Mouse (Mus musculus): ENCODE data around the gene Gm45799. TPM values are rescaled to one million over a fixed set of nuclear protein-coding genes. Genes with fewer than 3 reads are reported as not detected.
A peak's percentile ranks its signal among the peaks of the same experiment; 100 is the strongest.

Gm45799 gene
- 1 to 10 TPM; 3.3 to 4.0 TPM for total RNA-seq (2021)

DNA sequence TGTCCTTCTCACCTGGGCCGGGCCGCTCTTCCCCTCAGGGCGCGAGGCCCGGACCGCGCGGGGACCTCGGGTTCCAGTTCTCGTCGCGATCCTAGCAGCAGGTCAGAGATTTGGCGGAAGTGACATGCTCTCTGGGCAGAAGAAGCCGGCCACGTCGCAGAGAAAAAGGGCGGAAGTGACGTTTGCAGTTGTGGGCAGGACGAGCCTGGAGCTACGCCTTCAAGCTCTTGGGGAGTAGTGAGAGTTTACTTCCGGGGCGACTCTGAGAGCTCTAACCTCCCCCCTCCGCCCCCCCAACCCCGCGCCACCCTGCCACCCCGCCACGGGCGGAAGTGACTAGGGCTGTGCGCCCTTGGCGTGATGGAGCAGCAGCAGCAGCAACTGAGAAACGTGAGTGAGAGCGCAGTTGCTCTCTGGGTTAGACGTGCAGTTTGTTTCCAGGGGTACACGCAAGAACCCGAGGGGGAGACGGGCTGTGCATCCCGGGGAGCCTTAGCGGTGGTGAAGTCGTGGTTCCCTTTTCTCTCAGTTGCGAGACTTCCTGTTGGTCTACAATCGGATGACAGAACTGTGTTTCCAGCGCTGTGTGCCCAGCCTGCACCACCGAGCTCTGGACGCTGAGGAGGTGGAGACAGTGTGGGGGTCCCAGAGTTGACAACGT, at the start of gene Gm45799, which contains the start of gene Arfip2:
Gm45799 (plus strand) TSS at position 320 of the 661 bp plus-strand sequence.
Arfip2 (minus strand) TSS at position 184 of the 661 bp plus-strand sequence.
- intact Hi-C loops (cut with DNase I): loop anchor here (5.0 kb wide), 2 partner anchors 97 to 172 kb away; partner anchors contain the start of genes Ilk, Mrpl17 and Rrp8

DNA sequence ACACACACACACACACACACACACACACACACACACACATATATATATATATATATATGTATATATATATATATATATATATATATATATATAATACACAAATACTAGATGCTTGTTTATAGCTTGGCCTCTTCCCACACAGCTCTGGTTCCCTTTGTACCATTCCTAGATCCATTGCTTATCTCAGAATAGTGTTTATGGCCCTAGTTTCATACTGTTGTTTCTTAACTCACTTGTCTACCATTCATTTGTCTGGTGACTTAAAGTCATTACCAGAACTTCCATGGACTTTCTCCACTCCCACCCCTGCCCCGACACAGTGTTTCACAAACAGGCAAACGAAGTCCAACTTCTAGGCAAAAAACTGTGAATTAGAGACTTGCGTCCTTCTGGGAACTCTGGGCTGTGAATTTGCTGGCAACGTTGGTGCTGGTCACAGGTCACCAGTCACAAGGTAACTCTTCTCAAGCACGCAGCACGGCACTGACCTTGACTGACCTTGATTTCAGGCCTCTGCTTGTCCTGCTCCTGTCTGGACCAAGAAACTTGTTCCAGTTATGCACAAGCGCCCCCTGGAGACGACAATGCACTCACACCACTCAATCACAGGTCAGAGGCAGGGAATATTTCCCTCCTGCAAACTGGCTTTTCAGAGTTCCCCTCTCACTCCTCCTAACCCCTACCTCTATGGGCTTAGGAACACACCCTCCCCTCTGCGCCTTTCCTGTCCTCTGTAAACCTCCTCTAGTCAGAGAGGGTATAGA, 37.3 kb upstream of the Gm45799 start:
- intact Hi-C loops (cut with DNase I): loop anchor here (1.0 to 10.0 kb wide), 2 partner anchors 52 to 54 kb away; partner anchors contain the start of gene Dnhd1
- DNase-seq (ENCODE audit: low spot score): peak; percentile 17

More for the DNA sequence above, at the start of gene Gm45799, which contains the start of gene Arfip2:
- peak; percentile 95 for DNase-seq (ENCODE audit: low spot score)

DNA sequence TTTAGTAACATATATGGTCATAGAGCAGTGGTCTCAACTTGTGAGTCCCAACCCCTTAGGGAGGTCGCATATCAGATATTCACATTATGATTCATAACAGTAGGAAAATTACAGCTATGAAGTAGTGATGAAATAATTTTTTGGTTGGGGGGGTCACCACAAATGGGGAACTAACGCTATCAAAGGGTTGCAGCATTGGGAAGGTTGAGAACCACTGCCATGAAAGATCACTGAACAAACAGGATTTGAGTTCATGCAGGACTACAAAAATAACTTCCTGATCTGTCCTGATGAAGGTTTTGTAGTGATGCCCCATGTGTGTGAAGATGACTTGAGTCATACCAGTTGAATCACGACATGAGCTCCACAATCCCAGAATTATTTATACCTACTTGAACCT, 31.9 kb upstream of the Gm45799 start:
- intact Hi-C loops (cut with DNase I): loop anchor here (10.0 kb wide), 1 partner anchor 46 kb away; the partner anchor contains the start of gene Dnhd1
- no peak for DNase-seq (ENCODE audit: low spot score)

DNA sequence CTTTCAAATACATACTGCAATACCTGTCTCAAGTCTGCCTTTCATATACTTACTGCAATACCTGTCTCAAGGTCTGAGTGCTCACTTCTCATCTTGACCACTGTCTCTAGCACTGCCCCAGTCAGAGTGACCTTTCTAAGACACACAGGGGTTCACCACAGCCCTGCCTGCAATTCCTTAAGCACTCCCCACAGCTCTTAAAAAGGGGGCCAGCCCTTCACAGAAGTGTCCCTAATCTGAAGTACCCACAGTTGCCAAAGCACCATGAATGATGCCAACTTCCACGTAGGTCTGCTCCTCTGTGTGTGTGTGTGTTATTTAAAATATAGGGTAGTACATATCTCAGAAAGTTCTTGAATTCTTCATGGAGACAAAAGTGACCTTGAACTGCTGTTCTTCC, 28.6 kb upstream of the Gm45799 start:
- intact Hi-C loops (cut with DNase I): no loop called here
- DNase-seq (ENCODE audit: low spot score): no peak

DNA sequence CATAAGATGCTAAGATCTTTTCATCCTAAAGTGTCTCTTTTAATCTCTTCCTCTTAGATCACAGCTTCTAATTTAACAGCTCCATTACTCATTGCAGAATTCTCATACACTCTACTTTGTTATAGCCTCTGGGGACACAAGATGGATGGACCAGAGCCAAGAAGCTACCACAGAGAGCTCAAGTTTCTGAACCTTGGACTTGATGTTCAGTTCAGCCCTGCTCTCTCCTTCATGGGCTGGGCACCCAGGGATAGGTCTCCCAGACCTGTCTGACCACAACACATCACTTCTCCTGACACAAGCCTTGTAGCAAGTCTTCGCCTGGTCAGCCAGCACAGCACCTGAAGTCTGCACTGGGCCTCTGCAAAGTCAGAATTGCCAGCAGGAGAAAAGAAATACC, 26.0 kb upstream of the Gm45799 start:
- DNase-seq (ENCODE audit: low spot score): no peak
- intact Hi-C loops (cut with DNase I): no loop called here

DNA sequence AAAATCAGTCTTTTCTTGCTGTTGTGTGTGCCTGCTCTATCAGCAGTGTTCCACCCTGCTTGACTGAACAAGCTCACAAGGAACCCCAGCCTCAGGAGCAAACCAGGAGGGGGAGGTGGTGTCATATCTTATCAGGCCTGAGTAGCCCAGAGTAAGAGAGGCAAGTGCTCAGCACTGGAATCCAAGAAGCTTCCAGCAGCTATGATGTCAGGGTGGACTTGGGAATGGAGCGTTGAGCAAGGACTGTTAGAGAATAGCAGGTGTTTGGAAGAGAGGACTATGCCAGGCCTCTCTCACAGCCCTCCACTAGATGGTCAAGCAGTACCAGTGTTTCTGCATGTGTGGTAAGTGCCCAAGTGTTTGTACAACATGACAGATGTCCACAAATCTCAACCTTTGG, 24.6 kb upstream of the Gm45799 start:
- no peak for DNase-seq (ENCODE audit: low spot score)
- intact Hi-C loops (cut with DNase I): no loop called here

DNA sequence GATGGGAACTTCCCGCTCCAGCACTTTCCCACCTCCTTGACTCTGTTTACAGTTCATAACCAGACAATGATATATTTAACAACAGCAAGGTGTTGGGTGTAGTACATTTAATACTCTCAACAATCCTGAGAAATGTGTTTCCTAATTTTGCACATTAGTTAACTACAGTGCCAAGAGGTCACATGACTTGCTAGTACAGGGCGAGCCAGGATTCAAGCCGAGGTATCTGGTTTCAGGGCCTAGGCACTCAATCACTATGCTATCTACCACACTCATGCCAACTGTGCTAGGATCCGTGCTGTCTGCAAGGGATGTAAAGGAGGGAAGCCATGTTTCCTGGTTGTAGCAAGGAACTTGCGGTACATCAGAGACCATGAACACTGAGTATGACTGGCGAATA, 23.8 kb upstream of the Gm45799 start:
- intact Hi-C loops (cut with DNase I): no loop called here
- no peak for DNase-seq (ENCODE audit: low spot score)

DNA sequence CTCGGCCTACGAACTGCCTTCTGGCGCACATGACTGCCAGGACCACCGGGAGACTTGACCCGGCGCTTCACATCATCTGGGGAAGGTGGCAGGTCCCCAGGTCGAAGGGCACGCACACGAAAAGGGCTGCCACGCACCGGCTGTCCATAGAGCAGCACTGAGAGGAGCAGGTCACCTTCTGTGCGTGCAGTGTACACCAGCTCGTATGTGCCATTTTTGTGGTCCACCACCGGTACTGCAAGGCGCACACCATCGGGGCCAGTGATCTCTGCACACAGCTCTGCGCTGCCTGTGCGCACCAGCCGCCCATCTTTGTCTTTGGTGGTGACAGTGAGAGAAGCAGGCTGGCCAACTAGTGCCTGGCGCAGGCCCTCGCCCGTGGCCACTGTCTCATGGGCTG, 22.5 kb upstream of the Gm45799 start:
- no peak for DNase-seq (ENCODE audit: low spot score)
- intact Hi-C loops (cut with DNase I): no loop called here

DNA sequence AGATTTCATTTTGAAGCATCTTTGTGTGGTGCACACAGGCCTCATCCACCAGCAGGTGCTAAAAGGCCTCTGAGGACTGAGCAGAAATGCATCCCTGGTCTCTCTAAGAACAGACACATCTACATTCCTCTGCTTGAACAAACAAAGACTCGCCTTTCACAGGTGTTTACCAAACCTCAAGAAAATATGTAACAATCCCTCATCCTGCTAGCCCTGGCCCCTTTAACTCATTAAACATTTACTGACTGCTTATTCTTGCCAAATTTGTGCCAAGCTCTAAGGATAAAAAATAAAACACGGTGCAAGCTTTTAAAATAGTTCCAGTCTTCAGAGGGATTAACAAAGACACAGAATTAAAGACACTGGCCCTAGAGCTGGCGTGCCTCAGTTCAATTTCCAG, 20.7 kb upstream of the Gm45799 start:
- intact Hi-C loops (cut with DNase I): no loop called here
- no peak for DNase-seq (ENCODE audit: low spot score)

DNA sequence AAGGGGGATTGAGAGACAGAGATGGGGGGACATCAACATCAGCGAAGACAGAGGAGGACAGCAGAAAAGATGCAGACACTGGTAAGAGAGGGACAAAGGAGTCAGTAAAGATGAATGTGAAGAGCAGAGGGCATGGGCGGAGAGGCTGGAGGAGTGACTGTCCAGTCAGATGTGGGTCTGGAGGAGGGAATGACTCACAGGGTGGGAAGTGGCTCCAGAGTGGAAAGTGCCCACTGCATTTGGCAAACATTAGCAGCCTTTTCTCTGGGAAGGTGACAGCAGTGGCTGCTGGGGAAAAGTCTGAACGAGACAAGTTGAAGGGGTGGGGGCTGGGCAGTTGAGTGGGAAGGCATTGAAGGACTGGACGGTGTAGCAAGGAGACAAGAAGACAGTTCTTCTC, 19.3 kb upstream of the Gm45799 start:
- DNase-seq (ENCODE audit: low spot score): no peak
- intact Hi-C loops (cut with DNase I): no loop called here

DNA sequence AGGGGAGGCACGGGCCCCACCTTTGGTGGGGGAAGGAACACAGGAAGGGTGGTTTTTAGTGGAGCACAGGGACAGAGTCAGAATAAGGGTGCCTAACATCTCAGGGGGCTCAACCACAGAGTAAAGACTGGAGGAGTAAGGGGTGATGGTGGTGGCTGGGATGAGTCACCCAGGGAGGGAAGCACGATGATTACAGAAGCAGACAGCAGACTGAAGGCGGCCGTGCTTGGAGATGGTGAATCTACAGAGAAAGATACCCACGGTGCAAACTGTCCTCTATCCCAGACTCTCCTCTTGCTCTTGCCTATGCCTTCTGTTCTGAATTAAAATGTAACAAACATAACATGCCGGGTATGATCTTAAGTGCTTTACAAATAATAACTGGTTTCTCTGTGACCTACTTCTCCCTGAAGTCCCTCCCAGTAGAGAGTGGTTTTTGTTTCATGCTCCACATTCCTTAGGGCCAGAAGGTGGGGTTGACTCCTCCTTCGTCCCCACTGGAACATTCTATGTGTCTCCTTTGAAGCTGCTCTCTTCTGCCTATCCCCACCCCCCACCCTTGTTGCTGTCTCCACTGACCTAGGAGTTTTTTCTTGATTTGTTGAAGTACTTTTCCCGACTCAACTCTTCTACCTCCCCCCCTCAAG, 18.6 kb upstream of the Gm45799 start:
- intact Hi-C loops (cut with DNase I): no loop called here

DNA sequence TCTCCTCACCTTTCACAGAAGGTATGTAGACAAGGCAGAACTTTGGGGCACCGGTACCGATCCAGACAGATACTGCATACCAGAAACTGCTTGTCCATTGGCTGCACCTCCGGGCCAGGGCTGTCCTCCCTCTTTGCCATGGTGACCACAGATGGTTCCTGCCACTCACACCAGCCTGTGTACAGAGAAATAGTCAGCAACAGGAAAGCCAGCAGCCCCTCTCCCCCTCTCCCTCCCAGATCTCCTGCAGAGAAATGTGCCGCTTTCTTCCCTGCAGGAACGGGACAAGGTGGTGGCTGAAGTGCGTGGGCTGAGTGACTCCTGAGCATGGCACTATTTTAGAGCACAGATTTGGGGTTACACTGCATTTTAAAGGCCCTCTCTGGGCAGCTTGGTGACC, 15.0 kb upstream of the Gm45799 start:
- no peak for DNase-seq (ENCODE audit: low spot score)
- intact Hi-C loops (cut with DNase I): no loop called here

More for the DNA sequence above, 18.6 kb upstream of the Gm45799 start:
- no peak for DNase-seq (ENCODE audit: low spot score)

DNA sequence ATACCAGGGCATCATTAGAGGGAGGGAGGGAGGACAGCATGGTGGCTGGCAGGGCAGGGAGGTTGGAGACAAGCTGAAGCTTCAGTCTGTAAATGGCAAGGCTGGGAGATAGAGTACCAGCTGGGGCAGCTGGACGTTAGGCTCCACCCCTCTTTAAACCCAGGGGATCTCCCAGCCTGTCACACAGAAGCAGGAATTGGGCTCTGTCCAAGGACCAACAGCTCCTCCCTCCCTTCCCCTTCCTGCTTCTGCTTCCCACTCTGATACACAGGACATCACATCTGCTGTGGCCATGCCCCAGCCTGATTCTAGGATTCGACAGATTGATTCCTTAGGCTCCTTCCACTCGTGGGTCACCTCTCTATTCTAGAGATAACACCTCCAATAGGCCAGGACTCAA, 11.7 kb upstream of the Gm45799 start:
- intact Hi-C loops (cut with DNase I): no loop called here
- DNase-seq (ENCODE audit: low spot score): peak; percentile 72

DNA sequence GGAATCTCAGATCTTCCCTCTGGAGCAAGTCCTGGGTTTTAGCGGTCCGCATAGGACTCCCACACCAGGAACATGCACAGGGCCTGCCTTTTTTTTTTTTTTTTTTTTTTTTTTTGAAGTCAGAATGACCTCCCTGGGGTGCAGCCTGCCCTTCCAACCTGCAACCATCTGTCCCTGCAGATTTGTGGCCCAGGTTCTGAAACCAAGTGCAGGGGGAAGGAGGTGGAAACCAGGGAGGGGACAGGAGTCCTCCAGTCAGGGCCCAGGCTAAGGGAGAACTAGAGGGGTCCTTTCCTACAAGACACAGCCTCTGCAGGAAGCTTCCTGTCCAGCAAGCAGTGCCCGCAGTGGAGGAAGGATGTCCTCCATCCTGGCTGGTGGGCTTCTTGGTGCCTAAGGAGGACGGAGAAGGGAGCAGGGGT, 7.8 kb upstream of the Gm45799 start:
- no peak for DNase-seq (ENCODE audit: low spot score)

DNA sequence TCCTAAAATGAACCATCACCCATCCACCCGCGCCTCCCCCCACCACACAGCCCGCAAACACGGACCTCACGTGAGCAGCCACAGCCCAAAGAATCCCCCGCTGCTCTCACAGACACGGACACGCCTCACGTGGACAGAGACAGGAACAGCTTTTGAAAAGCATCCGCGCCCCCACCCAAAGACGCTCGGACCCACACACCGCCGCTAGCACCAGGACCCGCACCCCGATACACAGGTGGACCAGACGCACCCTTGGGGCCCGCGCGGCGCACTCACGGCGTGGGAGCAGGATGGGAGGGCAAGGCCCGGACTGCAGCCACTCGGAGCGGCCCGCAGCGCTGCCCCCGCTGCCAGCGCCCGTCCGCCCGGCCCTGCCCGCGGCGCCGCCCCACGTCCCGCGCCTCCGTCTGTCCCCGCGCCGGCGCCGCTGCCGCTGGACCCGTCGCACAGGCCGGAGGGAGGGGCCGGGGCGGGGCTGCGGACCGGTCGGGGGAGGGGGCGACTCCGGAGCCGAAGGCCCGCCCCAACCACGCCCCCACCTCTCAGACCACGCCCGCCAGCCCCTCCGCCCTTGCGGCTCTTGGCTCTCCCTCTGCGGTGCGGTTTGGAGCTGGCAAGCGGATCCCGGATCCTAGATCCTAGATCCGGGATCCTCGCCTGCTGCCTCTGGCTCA, 7.1 kb upstream of the Gm45799 start, which contains the start of gene Trim3:
Trim3 (minus strand) TSS at position 445 of the 674 bp plus-strand sequence.
- intact Hi-C loops (cut with DNase I): loop anchor here (5.0 kb wide), 1 partner anchor 236 kb away; no protein-coding TSS in a partner anchor
- DNase-seq (ENCODE audit: low spot score): peak; percentile 82

More for the DNA sequence above, 7.8 kb upstream of the Gm45799 start:
- intact Hi-C loops (cut with DNase I): loop anchor here (5.0 kb wide), 1 partner anchor 235 kb away; no protein-coding TSS in a partner anchor

DNA sequence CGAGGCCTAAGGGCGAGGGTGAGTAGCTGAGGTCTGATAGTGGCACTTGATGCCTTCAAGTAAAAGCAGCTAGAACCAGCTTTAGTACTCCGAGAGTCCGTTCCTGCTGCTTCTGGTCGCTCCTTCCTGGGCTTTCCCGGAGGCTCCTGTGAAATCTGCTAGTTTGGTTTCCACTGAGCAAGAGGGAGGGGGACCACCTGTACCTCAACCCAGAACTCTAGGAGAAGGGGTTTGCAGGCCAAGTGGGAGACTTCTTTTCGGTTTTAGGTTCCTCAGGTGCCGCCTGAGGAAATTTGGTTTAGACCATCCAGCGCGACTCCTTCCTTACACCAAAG, 6.6 kb upstream of the Gm45799 start:
- DNase-seq (ENCODE audit: low spot score): no peak
- intact Hi-C loops (cut with DNase I): loop anchor here (5.0 kb wide), 1 partner anchor 236 kb away; no protein-coding TSS in a partner anchor

DNA sequence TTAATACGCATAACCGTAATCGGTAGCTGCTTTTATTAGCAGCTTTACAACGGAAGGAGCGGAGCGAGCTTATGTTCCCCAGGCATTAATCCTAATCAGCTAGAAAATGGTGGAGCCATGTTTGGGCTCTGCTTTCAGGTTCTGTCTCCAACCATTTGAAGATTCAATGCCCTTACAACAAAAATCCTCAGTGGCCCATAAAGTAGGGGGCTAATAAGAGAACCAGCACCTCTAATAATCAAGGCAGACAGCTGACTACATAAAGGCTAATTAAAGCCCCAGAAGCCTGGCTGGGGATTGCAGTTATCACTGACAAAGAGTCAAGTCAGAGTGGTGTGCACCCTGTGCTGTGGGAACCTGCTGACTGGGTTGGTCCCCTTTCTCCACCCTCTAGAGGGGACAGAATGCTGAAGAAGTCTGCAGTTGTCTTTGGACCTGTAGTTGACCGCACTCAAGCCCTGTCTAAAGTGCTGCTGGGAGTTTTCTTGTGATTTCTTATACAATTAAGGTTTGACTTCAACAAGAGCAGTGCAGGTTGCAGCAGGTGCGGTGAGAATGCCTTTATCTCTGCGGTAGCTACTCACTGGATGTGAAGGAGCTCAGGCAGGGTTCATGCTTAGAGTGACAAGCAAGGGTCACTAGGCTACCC, 6.0 kb upstream of the Gm45799 start:
- DNase-seq (ENCODE audit: low spot score): no peak
- intact Hi-C loops (cut with DNase I): loop anchor here (5.0 kb wide), 1 partner anchor 237 kb away; no protein-coding TSS in a partner anchor

DNA sequence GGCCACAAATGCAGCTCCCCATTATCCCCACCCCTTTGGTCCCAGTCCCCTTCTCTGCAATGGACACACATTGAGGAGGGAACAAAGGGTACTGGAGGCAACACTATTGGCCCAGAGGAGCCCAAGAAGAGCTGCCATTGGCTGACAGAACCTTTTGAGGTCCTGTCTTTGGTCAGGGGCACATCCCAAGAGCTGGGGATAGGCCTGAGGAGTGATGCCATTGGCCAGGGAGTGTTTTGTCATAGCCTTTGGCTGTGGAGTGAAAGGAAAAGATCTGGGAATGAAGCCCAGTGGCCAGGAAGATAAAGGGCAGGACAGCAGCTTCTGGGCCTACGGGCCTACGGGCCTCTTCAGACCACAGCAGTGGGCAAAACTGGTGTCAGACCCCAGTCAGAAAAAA, 4.6 kb upstream of the Gm45799 start:
- DNase-seq (ENCODE audit: low spot score): peak; percentile 38
- intact Hi-C loops (cut with DNase I): loop anchor here (5.0 kb wide), 1 partner anchor 83 kb away; the partner anchor contains the start of gene Smpd1

DNA sequence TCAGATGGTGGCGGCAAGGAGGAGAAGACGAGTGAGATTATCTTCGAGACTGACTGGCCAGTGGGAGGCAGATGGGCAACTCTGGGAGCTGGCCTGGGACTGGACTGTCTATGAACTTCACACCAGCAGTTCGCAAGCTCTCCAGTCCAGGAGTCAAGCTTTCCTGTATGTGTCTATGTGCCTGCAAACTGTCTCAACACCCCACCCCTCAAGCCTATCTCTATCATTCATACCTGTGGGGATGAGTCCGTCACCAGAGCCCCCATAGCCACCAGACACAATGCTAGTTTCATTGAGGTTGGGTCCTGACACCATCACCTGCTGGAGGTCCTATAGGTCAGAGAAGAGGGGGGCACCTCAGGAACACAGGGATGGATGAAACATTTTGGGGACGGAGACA, 1.6 kb upstream of the Gm45799 start:
- intact Hi-C loops (cut with DNase I): loop anchor here (5.0 kb wide), 1 partner anchor 86 kb away; the partner anchor contains the start of gene Smpd1
- no peak for DNase-seq (ENCODE audit: low spot score)

Data from heart, postnatal 25 days (tissue).